Mouse (Mus musculus) CD4-positive, CD25-positive, alpha-beta regulatory T cell, adult 2 months (primary cell): Measurements from ENCODE around the gene Fn3krp.

ENCODE experiments used
- DNase-seq: peaks from one replicate; pipeline ENCODE4 v3.0.0-alpha.2; 2012; ENCODE audit warnings: low read depth, low spot score

Gene Fn3krp

GRCm38 (mm10) chr11:121420830-121421552, at the start of gene Fn3krp:
TSS of gene Fn3krp (plus strand) at chr11:121421401.
- DNase-seq = peak; percentile 98

- DNase-seq = no peak
Measured at GRCm38 (mm10) chr11:121373305-121373704, 47.9 kb upstream of the Fn3krp start.

DNA sequence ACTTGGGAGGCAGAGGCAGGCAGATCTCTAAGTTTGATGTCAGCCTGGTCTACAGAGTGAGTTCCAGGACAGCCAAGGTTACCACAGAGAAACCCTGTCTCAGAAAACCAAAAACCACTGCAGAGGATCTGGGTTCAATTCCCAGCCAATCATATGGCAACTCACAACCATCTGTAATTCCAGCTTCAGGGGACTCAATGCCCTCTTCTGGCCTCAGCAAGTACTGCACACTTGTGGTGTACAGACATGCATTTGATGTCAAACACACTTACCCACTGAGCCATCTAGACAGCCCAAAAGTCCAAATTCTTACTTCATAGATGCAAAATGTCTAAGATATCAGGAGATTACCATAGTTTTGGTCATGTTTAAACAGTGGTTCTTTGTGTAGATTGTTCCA, 42.6 kb upstream of the Fn3krp start:
- DNase-seq = no peak

DNA sequence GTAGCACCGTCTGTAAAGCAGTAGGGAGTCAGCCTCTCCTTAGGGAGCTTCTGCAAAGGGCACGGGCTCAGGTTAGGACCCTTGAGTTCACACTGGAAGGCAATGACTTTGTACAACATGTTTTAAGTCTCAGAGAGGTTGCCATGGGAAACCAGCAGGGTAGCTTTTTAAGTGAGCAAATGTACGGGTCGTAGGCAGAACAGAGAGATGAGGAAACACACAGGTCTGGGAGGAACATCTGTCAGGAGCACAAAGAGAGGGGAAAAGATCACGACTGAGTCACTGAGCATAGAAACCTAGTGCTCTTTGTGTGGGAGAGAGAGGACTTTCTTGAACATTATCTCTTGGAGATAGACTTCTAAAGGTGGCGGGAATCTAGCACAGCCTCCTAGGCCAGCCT, 40.9 kb upstream of the Fn3krp start:
- DNase-seq = no peak

GRCm38 (mm10) chr11:121387750-121388553, 33.2 kb upstream of the Fn3krp start, which contains the start of gene Rab40b:
TSS of gene Rab40b (minus strand) at chr11:121388251.
- DNase-seq = peak; percentile 51

DNA sequence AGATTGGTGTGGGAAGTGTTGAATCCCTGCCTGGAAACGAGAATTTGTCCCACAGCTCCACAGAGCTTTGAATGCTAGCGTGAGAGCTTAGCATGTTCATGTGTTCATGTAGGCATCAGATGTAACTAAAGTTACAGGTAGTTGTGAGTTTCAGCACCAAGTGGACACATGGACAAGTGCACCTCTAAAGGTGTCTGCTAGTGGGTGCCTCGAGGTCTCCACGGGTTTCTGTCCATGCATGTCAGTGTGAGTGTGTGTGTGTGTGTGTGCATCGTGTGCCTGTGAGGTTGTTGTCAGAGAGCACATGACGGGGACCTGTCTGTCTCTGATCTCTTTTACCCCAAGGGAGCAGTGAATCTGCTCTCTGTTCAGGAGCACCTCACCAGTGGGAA, 32.7 kb upstream of the Fn3krp start:
- no peak for DNase-seq

GRCm38 (mm10) chr11:121390793-121391192, 30.4 kb upstream of the Fn3krp start:
- no peak for DNase-seq

- no peak for DNase-seq
Measured at GRCm38 (mm10) chr11:121392405-121392804, 28.8 kb upstream of the Fn3krp start.

GRCm38 (mm10) chr11:121407366-121408155, 13.6 kb upstream of the Fn3krp start:
- no peak for DNase-seq

GRCm38 (mm10) chr11:121414762-121415161, 6.4 kb upstream of the Fn3krp start:
- no peak for DNase-seq

GRCm38 (mm10) chr11:121415351-121415750, 5.8 kb upstream of the Fn3krp start:
- no peak for DNase-seq

DNA sequence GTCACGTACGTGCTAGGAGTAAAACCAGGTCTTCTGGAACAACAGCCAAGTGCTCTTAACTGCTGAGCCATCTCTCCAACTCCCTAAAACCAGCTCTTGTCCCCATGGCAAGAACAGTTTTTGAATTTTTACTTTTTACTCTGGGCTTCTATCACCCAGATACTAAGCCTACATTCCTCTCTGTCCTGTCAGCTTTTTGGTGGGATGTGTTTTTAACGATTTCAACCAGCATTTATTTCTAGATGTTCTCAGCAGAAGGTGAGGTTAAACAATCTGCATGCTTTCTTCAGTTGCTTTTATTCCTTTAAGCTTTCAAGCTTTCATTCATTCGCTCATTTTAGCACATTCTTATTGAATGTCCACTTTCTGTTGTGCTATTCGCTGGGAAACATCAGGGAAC, 3.2 kb upstream of the Fn3krp start:
- no peak for DNase-seq

GRCm38 (mm10) chr11:121418932-121419331, 2.3 kb upstream of the Fn3krp start:
- DNase-seq = no peak

DNA sequence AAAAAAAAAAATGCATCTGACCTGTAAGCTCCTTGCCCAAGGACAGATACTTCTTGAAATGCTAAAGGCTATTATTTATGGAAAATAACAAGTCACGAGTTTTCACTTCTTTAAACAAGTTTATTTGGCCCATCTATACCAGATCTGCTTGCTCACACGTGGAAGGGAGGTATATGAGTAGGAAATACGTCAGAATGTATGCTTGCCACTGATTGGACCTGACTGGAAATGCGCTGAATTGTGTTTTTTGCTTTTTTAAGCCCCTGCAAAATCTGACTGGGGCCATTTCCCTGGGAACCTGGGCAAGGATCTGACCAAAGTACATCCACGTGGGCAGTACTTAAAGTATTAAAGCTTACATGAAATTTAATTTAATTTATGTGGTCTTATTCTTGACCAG, 822 bp upstream of the Fn3krp start:
- DNase-seq = no peak

- peak; percentile 46 for DNase-seq
Measured at GRCm38 (mm10) chr11:121421553-121422173, 462 bp downstream of the Fn3krp start.

DNA sequence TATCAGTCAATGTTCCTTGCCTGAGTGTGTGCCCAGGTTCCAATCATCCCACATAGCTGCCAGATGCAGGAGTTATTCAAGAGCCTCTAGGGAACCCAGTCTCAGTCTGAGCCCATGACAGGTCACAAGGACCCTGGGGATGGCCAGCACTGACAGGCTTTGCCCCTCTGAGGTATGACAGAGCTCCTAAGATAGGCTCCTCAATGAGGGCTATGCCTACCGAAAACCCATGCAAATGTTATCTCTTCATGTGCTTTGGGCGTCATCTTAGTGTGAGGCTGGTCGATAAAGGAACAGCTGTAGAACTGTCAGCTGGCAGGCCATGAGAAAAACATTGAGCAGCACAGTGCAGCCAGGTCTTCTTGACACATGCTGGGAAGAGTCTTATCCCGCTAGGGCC, 12.2 kb downstream of the Fn3krp start:
- DNase-seq = no peak

DNA sequence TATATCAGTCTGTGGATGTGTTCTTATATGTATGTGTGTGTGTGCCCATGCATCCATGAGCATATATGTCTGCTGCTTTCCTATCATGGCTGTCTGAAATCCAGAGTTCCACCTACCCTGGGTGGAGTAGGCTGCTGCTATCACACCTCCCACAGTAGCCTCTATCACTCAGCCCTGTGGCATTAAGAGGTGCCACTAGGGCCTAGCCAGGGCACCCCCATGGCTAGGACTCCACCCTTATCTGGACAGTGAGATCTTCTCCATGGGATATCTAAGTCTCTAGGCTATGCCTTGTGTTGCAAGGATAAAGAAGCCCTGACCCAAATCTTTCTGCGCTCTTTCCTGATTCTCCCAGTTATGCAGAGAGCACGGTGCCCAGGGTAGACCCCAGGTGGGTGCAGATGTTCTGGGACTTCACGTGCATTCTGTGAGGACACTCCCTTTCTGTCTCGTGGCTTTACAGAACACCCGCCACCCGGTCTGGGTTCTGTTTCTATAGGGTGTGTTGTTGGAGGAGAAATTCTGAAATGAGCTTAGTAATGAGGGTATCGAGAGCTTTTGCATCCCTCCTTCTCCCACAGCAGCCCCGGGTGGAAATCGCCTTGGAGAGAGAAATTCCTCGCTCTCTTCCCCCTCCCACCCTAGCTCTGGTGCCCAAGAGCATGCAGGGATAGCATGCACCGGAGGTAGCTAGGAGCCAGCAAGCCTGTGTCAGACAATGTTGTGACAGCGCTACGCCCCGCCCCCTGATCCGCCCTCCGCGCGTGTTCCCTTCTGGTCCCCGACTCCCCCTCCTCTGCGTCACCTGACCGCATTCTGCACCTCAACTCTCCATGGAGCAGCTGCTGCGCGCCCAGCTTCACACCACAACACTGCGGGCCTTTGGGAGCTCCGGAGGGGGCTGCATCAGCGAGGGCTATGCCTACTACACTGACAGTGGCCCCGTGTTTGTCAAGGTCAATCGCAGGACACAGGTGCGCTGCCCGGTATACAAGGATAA, 13.3 kb downstream of the Fn3krp start, which contains the start of gene Fn3k:
TSS of gene Fn3k (plus strand) at position 758 of the 1,000 bp plus-strand sequence.
- peak; percentile 93 for DNase-seq

DNA sequence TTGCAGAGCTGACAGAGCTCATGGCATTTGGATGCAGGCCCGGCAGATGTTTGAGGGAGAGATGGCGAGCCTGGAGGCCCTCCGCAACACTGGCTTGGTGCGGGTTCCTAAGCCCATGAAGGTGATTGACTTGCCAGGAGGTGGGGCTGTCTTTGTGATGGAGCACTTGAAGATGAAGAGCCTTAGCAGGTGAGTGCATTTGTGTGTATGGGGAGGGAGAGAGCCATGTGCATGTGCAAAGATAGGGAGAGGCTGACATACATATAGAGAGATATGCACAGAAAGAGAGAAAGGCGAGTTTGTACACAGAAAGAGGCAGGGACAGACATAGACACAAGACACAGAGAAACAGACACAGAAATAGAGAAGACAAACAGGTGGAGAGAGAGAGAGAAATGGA, 16.0 kb downstream of the Fn3krp start:
- no peak for DNase-seq

DNA sequence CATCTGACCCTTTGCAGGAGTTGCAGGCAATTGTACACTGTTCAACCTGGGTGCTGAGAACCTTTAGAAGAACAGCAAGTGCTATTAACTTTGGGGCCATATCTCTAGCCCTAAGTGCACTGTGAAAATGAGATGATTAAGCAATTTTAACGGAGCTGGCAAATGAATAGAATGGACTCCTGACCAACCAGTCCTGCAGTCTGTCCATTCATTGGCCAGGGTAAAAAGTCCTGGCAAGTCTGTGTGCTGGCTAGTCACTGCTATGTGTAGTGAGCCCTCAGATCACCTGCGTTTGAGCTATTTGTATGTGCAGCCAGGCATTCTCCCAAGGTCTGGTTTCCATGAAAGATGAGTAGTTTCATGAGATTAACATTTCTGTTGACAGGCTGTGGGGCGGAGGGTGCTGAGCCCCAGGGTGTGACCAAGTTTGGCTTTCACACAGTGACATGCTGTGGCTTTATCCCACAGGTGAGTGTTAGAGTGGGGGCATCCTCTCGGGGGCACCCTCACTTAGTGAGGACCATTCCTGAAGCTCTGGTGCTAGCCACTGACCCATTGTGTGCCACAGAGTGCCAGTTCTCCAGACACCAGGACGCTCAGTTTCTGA, 18.6 kb downstream of the Fn3krp start:
- no peak for DNase-seq

DNA sequence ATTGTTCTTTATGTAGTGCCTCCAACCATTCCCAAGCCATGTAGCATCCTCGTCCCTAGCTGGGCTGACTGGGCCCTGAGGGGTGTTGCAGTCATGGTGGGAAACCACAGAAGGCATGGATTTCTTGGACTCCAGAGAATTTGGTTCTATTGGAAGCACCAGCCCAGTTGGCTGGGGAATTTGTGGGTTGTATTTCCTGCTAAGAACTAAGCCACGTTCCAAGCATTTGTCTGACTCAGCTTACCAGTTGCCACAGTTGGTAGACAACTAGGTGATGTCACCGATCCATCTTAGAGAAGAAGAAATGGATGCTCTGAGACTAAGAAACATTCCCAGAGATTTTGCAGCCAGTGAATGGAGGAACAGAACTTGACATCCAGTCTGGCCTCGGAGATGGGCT, 20.5 kb downstream of the Fn3krp start:
- DNase-seq = no peak
